Mouse (Mus musculus): ENCODE measurements at regions not wholly inside any gene's neighbourhood (a gene's known extent, or its start where the extent isn't known, plus 50 kb on each side); places are given as distances from the start of the nearest gene placed in this dataset.

GRCm38 (mm10) chr1:122607309-122607708, 1039.5 kb upstream of the Ddx18 start:
- DNase-seq: no peak

GRCm38 (mm10) chr1:122575954-122576353, 1008.2 kb upstream of the Ddx18 start:
- DNase-seq: no peak

GRCm38 (mm10) chr1:122551596-122551995, 983.8 kb upstream of the Ddx18 start:
- no peak for DNase-seq

GRCm38 (mm10) chr1:122509580-122509979, 941.8 kb upstream of the Ddx18 start:
- no peak for DNase-seq

GRCm38 (mm10) chr1:122501707-122502106, 933.9 kb upstream of the Ddx18 start:
- DNase-seq: no peak

GRCm38 (mm10) chr1:122478003-122478402, 910.2 kb upstream of the Ddx18 start:
- DNase-seq: no peak

- no peak for DNase-seq
Observed at GRCm38 (mm10) chr1:122463931-122464330, 896.1 kb upstream of the Ddx18 start.

- DNase-seq: no peak
Observed at GRCm38 (mm10) chr1:122459056-122459455, 891.3 kb upstream of the Ddx18 start.

- DNase-seq: no peak
Observed at GRCm38 (mm10) chr1:122454881-122455280, 887.1 kb upstream of the Ddx18 start.

GRCm38 (mm10) chr1:122453617-122454016, 885.8 kb upstream of the Ddx18 start:
- no peak for DNase-seq

GRCm38 (mm10) chr1:122439358-122439757, 871.6 kb upstream of the Ddx18 start:
- no peak for DNase-seq

- DNase-seq: no peak
Observed at GRCm38 (mm10) chr1:122423503-122423902, 855.7 kb upstream of the Ddx18 start.

GRCm38 (mm10) chr1:122396342-122396741, 828.6 kb upstream of the Ddx18 start:
- DNase-seq: no peak

GRCm38 (mm10) chr1:122393660-122394355, 826.0 kb upstream of the Ddx18 start:
- no peak for DNase-seq

- DNase-seq: peak; percentile 98
Observed at GRCm38 (mm10) chr1:122357015-122357414, 789.2 kb upstream of the Ddx18 start.

- DNase-seq: no peak
Observed at GRCm38 (mm10) chr1:122351530-122351929, 783.7 kb upstream of the Ddx18 start.

GRCm38 (mm10) chr1:122333267-122333666, 765.5 kb upstream of the Ddx18 start:
- no peak for DNase-seq

GRCm38 (mm10) chr1:122328276-122328675, 760.5 kb upstream of the Ddx18 start:
- no peak for DNase-seq
